ENCODE assay signal across 22 mouse cellular contexts in genomic region chr16:26546170-26546878, GRCm38 (mm10). TPM values are rescaled to one million over a fixed set of nuclear protein-coding genes. Genes with fewer than 3 reads are reported as not detected.
DNase-seq lines count a peak whose midpoint lies in the region; ATAC-seq and TF ChIP-seq lines count a peak whose summit lies in the region.
"Had no signal": no experiment of that assay in that cellular context is flagged by ENCODE, and none has a peak within 500 bp of the region (broad histone marks: within the 10 kb centered on the region; RNA-seq: fewer than 3 reads in every experiment).

No protein-coding gene starts in this region.

- ATAC-seq in forebrain, embryonic 13.5 days: 0 out of 2 replicates have a peak, but pooled peaks have one; percentile 24
- no peak for ATAC-seq in forebrain, postnatal 0 days
- peak; percentile 68 for ATAC-seq in neural tube, embryonic 11.5 days (ENCODE audit: insufficient read depth, low FRiP score, low TSS enrichment)
- peak; percentile 73 for ATAC-seq in neural tube, embryonic 14.5 days (ENCODE audit: low read depth)

- DNase-seq in forebrain, postnatal 0 days: no peak
- no peak for DNase-seq in layer of hippocampus, adult 2 months (ENCODE audit: low spot score in 2 of 2)
- no peak for DNase-seq in layer of hippocampus, adult 8-10 months (ENCODE audit: low spot score in 2 of 2)
- peak; percentile 13 for DNase-seq in neural tube, embryonic 11.5 days (ENCODE audit: low spot score)
- no peak for DNase-seq in neural tube, embryonic 10.5 days (ENCODE audit: extremely low spot score, low spot score)
- no peak for DNase-seq in cerebellum, adult 11 months
- DNase-seq: adrenal gland, postnatal 14 days; cerebellum, adult 9-11 months; kidney, adult 2 months; left cerebral cortex, postnatal 4 days; retina, postnatal 1 day had no signal

- no peaks in the 10 kb centered on the region for H3K9me3 ChIP-seq in forebrain, embryonic 13.5 days (replicated peaks)
- H3K9me3 ChIP-seq in forebrain, postnatal 0 days (ENCODE audit: low read length): no peaks in the 10 kb centered on the region
- H3K9me3 ChIP-seq in neural tube, embryonic 11.5 days (ENCODE audit: control insufficient read depth, low read length): no peaks in the 10 kb centered on the region
- H3K9me3 ChIP-seq in neural tube, embryonic 14.5 days (ENCODE audit: control insufficient read depth, low read length): no peaks in the 10 kb centered on the region
- H3K9me3 ChIP-seq: embryonic facial prominence, embryonic 12.5 days had no signal

- H3K36me3 ChIP-seq in forebrain, embryonic 13.5 days (ENCODE audit: poor library complexity, severe bottlenecking): no peaks in the 10 kb centered on the region
- H3K36me3 ChIP-seq in forebrain, postnatal 0 days (ENCODE audit: insufficient read depth): no peaks in the 10 kb centered on the region
- no peaks in the 10 kb centered on the region for H3K36me3 ChIP-seq in neural tube, embryonic 11.5 days (ENCODE audit: control insufficient read depth, insufficient read depth, low read length)
- no peaks in the 10 kb centered on the region for H3K36me3 ChIP-seq in neural tube, embryonic 14.5 days (ENCODE audit: control insufficient read depth, insufficient read depth, low read length)
- H3K36me3 ChIP-seq: embryonic facial prominence, embryonic 12.5 days had no signal

- no peak overlapping the region for H3K4me3 ChIP-seq in forebrain, embryonic 13.5 days
- H3K4me3 ChIP-seq in forebrain, postnatal 0 days (ENCODE audit: low read depth, low read length): no peak overlapping the region
- no peak overlapping the region for H3K4me3 ChIP-seq in layer of hippocampus, adult 2 months
- H3K4me3 ChIP-seq in neural tube, embryonic 11.5 days (ENCODE audit: low read depth, low read length): no peak overlapping the region
- H3K4me3 ChIP-seq in neural tube, embryonic 14.5 days (ENCODE audit: low read depth, low read length): no peak overlapping the region
- H3K4me3 ChIP-seq: embryonic facial prominence, embryonic 12.5 days had no signal

- no peak overlapping the region for H3K27ac ChIP-seq in forebrain, embryonic 13.5 days
- H3K27ac ChIP-seq in forebrain, postnatal 0 days (ENCODE audit: low read depth, low read length): no peak overlapping the region
- H3K27ac ChIP-seq in layer of hippocampus, adult 2 months: peak overlapping the region; percentile 56
- H3K27ac ChIP-seq in neural tube, embryonic 11.5 days (ENCODE audit: low read depth, low read length): no peak overlapping the region
- H3K27ac ChIP-seq in neural tube, embryonic 14.5 days (ENCODE audit: low read depth, low read length): no peak overlapping the region
- H3K27ac ChIP-seq: embryonic facial prominence, embryonic 12.5 days; liver, embryonic 14.5 days had no signal

- 17% methylated on average over 7 of the region's 7 CpGs for WGBS in forebrain, embryonic 13.5 days
- 9% methylated on average over 7 of the region's 7 CpGs for WGBS in forebrain, postnatal 0 days
- WGBS in neural tube, embryonic 11.5 days: 23% methylated on average over 7 of the region's 7 CpGs
- WGBS in neural tube, embryonic 14.5 days: 8% methylated on average over 7 of the region's 7 CpGs

- H3K9ac ChIP-seq in forebrain, embryonic 13.5 days: no peak overlapping the region
- H3K9ac ChIP-seq in forebrain, postnatal 0 days: no peak overlapping the region
- no peak overlapping the region for H3K9ac ChIP-seq in neural tube, embryonic 11.5 days (ENCODE audit: low read length)
- no peak overlapping the region for H3K9ac ChIP-seq in neural tube, embryonic 14.5 days (replicated peaks; ENCODE audit: low read depth, low read length)
- H3K9ac ChIP-seq: embryonic facial prominence, embryonic 12.5 days; liver, embryonic 14.5 days had no signal

- TF ChIP-seq CTCF in forebrain, postnatal 0 days (IDR thresholded peaks at IDR 0.05; ENCODE audit: low read depth): no peak
- TF ChIP-seq CTCF in layer of hippocampus, adult 2 months (conservative IDR thresholded peaks at IDR 0.05): no peak

- H3K4me1 ChIP-seq in forebrain, embryonic 13.5 days: peaks cover 9% of the 10 kb centered on the region; the same call in 1 of the 2 replicates
- H3K4me1 ChIP-seq in forebrain, postnatal 0 days (ENCODE audit: insufficient read depth): no peaks in the 10 kb centered on the region
- peaks cover 10% of the 10 kb centered on the region for H3K4me1 ChIP-seq in neural tube, embryonic 11.5 days (ENCODE audit: control insufficient read depth, insufficient read depth, low read length)
- 0 out of 2 replicates have a peak, but pooled peaks cover 9% of the 10 kb centered on the region for H3K4me1 ChIP-seq in neural tube, embryonic 14.5 days (ENCODE audit: control insufficient read depth, insufficient read depth, low read length)

- H3K27me3 ChIP-seq in forebrain, embryonic 13.5 days: no peaks in the 10 kb centered on the region
- H3K27me3 ChIP-seq in forebrain, postnatal 0 days (ENCODE audit: insufficient read depth, low read length): no peaks in the 10 kb centered on the region; the same call in 1 of the 2 replicates
- H3K27me3 ChIP-seq in neural tube, embryonic 11.5 days (ENCODE audit: control insufficient read depth, insufficient read depth, low read length): no peaks in the 10 kb centered on the region
- H3K27me3 ChIP-seq in neural tube, embryonic 14.5 days (ENCODE audit: control insufficient read depth, insufficient read depth, low read length): no peaks in the 10 kb centered on the region
- H3K27me3 ChIP-seq: embryonic facial prominence, embryonic 12.5 days had no signal

- H3K4me2 ChIP-seq in forebrain, embryonic 13.5 days: no peak overlapping the region
- H3K4me2 ChIP-seq in forebrain, postnatal 0 days (ENCODE audit: low read depth): no peak overlapping the region
- peak overlapping the region; percentile 12; the same call in 1 of the 2 replicates for H3K4me2 ChIP-seq in neural tube, embryonic 11.5 days (ENCODE audit: low read depth)
- peak overlapping the region; percentile 16; the same call in 1 of the 2 replicates for H3K4me2 ChIP-seq in neural tube, embryonic 14.5 days (ENCODE audit: low read depth, low read length)
- H3K4me2 ChIP-seq: embryonic facial prominence, embryonic 12.5 days had no signal

RNA-seq across cellular contexts. Expression of gene Tmem207, which starts 19.8 kb away (rescaled TPM):
- polyA plus RNA-seq in forebrain, embryonic 13.5 days (2015; fragmentation: Nextera tagmentation; extraction: Ambion mirVana): not detected in 2 replicates
- not detected in 2 replicates for total RNA-seq in forebrain, postnatal 0 days (2014; rRNA removed)
- not detected in 2 replicates for polyA plus RNA-seq in forebrain, postnatal 0 days (2015; fragmentation: Nextera tagmentation; extraction: Ambion mirVana)
- total RNA-seq in layer of hippocampus, adult 2 months (2021): not detected
- total RNA-seq in layer of hippocampus, adult 8-10 months (2022): not detected
- polyA plus RNA-seq in neural tube, embryonic 11.5 days (2014; fragmentation: Nextera tagmentation; extraction: Ambion mirVana): not detected in 2 replicates
- 0.47 TPM in 1 of 2 replicates, not detected in the other for polyA plus RNA-seq in neural tube, embryonic 14.5 days (2014; fragmentation: Nextera tagmentation; extraction: Ambion mirVana)
- total RNA-seq: adrenal gland, postnatal 14 days; gastrocnemius, postnatal 4 days; hematopoietic stem cell, adult 5-6 weeks; layer of hippocampus, postnatal 14 days; left cerebral cortex, postnatal 4 days; megakaryocyte progenitor cell, adult 5-6 weeks had no signal
- polyA plus RNA-seq: embryonic facial prominence, embryonic 12.5 days; heart, embryonic 14.5 days; liver, embryonic 14.5 days; small intestine, adult 2 months; thymus, postnatal 0 days had no signal

RNA-seq across cellular contexts. Expression of gene Il1rap, which starts 35.2 kb away (rescaled TPM):
- polyA plus RNA-seq in forebrain, embryonic 13.5 days (2015; fragmentation: Nextera tagmentation; extraction: Ambion mirVana): 2.6 and 3.4 TPM in 2 replicates
- total RNA-seq in forebrain, postnatal 0 days (2014; rRNA removed): 8.9 and 9.3 TPM in 2 replicates
- 4.7 and 5.2 TPM in 2 replicates for polyA plus RNA-seq in forebrain, postnatal 0 days (2015; fragmentation: Nextera tagmentation; extraction: Ambion mirVana)
- 10 to 100 TPM; 70.2 to 79.1 TPM for total RNA-seq in layer of hippocampus, adult 2 months (2021)
- total RNA-seq in layer of hippocampus, adult 8-10 months (2022): 10 to 100 TPM; 59.4 to 67.3 (median 60.2) TPM
- polyA plus RNA-seq in neural tube, embryonic 11.5 days (2014; fragmentation: Nextera tagmentation; extraction: Ambion mirVana): 8.6 and 8.9 TPM in 2 replicates
- polyA plus RNA-seq in neural tube, embryonic 14.5 days (2014; fragmentation: Nextera tagmentation; extraction: Ambion mirVana): 11.9 and 13.2 TPM in 2 replicates

Comparison
In these comparisons a context has a peak if more than half of its experiments do, and no peak if none do; other contexts are left out.
1. H3K4me2 ChIP-seq: peak in neural tube, embryonic 11.5 days (single experiment) and neural tube, embryonic 14.5 days (single experiment); none in forebrain, embryonic 13.5 days (single experiment) and forebrain, postnatal 0 days (single experiment).